Mouse (Mus musculus) ES-E14 (cell line): ENCODE data around the gene Gm28635. TPM values are rescaled to one million over a fixed set of nuclear protein-coding genes. Genes with fewer than 3 reads are reported as not detected.

ENCODE experiments used
- DNase-seq: peaks from one replicate; pipeline ENCODE4 v3.0.0-alpha.2; 2013; ENCODE audit warnings: low read depth, low spot score
- H3K27ac ChIP-seq: 2 replicates; pipeline ENCODE4 v1.5.1; 2012; ENCODE audit warnings: low read depth, mild to moderate bottlenecking, low read length, moderate library complexity, mixed read lengths; ENCODE audit not compliant: poor library complexity, insufficient read depth, severe bottlenecking
- H3K36me3 ChIP-seq: 2 replicates; pipeline ENCODE4 v1.6.1; 2012; ENCODE audit warnings: mild to moderate bottlenecking, low read length, moderate library complexity, mixed read lengths; ENCODE audit not compliant: control insufficient read depth, poor library complexity, insufficient read depth, severe bottlenecking
- H3K4me1 ChIP-seq, 2 experiments: fragments of 150-350 bp in 1 of 2; sonication (generic) in 1 of 2; 2 replicates each; pipeline ENCODE4 v1.6.1; 2012; ENCODE audit warnings: low read length in 2 of 2, mild to moderate bottlenecking in 1 of 2, mixed read lengths in 1 of 2; ENCODE audit not compliant: control insufficient read depth in 2 of 2, insufficient read depth in 2 of 2, poor library complexity in 1 of 2
- H3K4me3 ChIP-seq, 2 experiments: fragments of 150-350 bp in 1 of 2; sonication (generic) in 1 of 2; 2 replicates each; pipeline ENCODE4 v1.5.1; 2012; ENCODE audit warnings: low read length in 2 of 2, low read depth in 1 of 2, mild to moderate bottlenecking in 1 of 2, mixed read lengths in 1 of 2; ENCODE audit not compliant: insufficient read depth in 1 of 2, poor library complexity in 1 of 2, severe bottlenecking in 1 of 2
- H3K9ac ChIP-seq: 2 replicates; pipeline ENCODE4 v1.6.1; 2012; ENCODE audit warnings: low read depth, mild to moderate bottlenecking, low read length, mixed read lengths; ENCODE audit not compliant: poor library complexity, insufficient read depth, severe bottlenecking
- H3K9me3 ChIP-seq: fragments of 150-350 bp; sonication (generic); 2 replicates; pipeline ENCODE4 v1.6.1; 2012; ENCODE audit warnings: low read depth, mild to moderate bottlenecking, low read length; ENCODE audit not compliant: control insufficient read depth, insufficient read depth
- CHD2 ChIP-seq: IDR thresholded peaks from 2 replicates; pipeline ENCODE4 v1.6.1; 2014; ENCODE audit warnings: mild to moderate bottlenecking, low read depth, low read length, inconsistent platforms
- HCFC1 ChIP-seq: IDR thresholded peaks from 2 replicates; pipeline ENCODE4 v1.6.1; 2012; ENCODE audit warnings: low read length, inconsistent platforms, borderline replicate concordance; ENCODE audit not compliant: insufficient read depth
- MAFK ChIP-seq: IDR thresholded peaks from 2 replicates; pipeline ENCODE4 v1.6.1; 2014; ENCODE audit warnings: mild to moderate bottlenecking, low read depth, low read length, inconsistent platforms; ENCODE audit not compliant: insufficient read depth
- ZC3H11A ChIP-seq: IDR thresholded peaks from 2 replicates; pipeline ENCODE4 v1.6.1; 2012; ENCODE audit warnings: low read depth, mild to moderate bottlenecking, inconsistent platforms, low read length, borderline replicate concordance
- ZNF384 ChIP-seq: IDR thresholded peaks from 2 replicates; pipeline ENCODE4 v1.6.1; 2012; ENCODE audit warnings: low read depth, low read length, inconsistent platforms
- in situ Hi-C, 2 experiments: fragments of 600-800 bp; cut with MboI; formaldehyde crosslinking; loops; one replicate each; pipeline ENCODE4 v1.15.1; 2025; ENCODE audit warnings: low sequenced_read_pairs in 2 of 2, inconsistent platforms in 1 of 2; ENCODE audit not compliant: unreplicated experiment in 2 of 2
- total RNA-seq: library from RNA; depleted of rRNA; stranded (reverse); fragments of 300-350 nt; gene quantifications from 2 replicates; pipeline ENCODE4 v1.2.3, GENCODE M21; 2012

Gene Gm28635
- total RNA-seq, 1 experiment: 2.7 TPM

- TF ChIP-seq HCFC1 (peak; percentile 87), CHD2 (peak; percentile 78), ZC3H11A (no peak), ZNF384 (peak; percentile 100), MAFK (peak; percentile 86)
- in situ Hi-C loops: no loop called here
Observed at GRCm38 (mm10) chr2:84715562-84716361, 37.9 kb upstream of the Gm28635 start.

GRCm38 (mm10) chr2:84714811-84715561 lies 37.1 kb upstream of the Gm28635 start, which contains the start of gene Zdhhc5:
Gene Zdhhc5, minus strand, starts transcription at chr2:84715180.
- peaks cover 2% of the 10 kb centered on the region for H3K36me3 ChIP-seq
- H3K4me1 ChIP-seq: peaks cover 3 to 5% of the 10 kb centered on the region in 2 experiments; a peak in 3 of 4 replicates
- H3K9me3 ChIP-seq: no peaks in the 10 kb centered on the region
- in situ Hi-C loops: no loop called here
- H3K9ac ChIP-seq: peak within 1 kb of the TSS; percentile 85
- peak within 1 kb of the TSS; percentile 88 for H3K27ac ChIP-seq
- TF ChIP-seq CHD2 (peak; percentile 35; the same call in 1 of the 2 replicates), ZC3H11A (no peak), MAFK (no peak)
- peak; percentile 97 for DNase-seq
- peak within 1 kb of the TSS; percentile 84 to 90 for H3K4me3 ChIP-seq

More at GRCm38 (mm10) chr2:84715562-84716361, 37.9 kb upstream of the Gm28635 start:
- Histone ChIP-seq H3K36me3 (no peaks in the 10 kb centered on the region), H3K9ac (peak overlapping the region; percentile 81), H3K4me3 (peak overlapping the region; percentile 74 to 90), H3K9me3 (no peaks in the 10 kb centered on the region), H3K27ac (peak overlapping the region; percentile 57), H3K4me1 (peaks cover 3 to 5% of the 10 kb centered on the region in 2 experiments; a peak in 3 of 4 replicates)
- DNase-seq: peak; percentile 86

DNA sequence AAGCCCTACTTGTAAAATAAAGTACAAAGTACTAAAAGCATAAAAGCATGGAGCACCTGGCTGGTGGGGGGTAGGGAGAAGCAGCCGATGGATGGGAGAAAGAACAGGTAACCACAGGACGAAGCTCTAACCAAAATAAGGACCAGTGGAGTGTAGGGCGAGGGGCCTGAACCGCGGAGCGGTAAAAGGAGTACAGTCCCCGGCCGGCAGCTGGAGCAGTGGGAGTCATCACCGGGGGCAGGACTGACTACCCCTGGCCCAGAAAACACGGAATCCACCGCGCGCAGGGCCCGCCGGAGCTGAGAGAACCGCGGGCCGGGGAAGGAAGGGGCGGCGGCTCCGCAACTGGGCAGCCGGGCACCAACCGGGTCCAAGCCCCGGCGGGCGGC lies 36.6 kb upstream of the Gm28635 start:
- Histone ChIP-seq H3K27ac (peak overlapping the region; percentile 88), H3K36me3 (peaks cover 2% of the 10 kb centered on the region), H3K4me3 (peak overlapping the region; percentile 84 to 87), H3K9me3 (no peaks in the 10 kb centered on the region), H3K9ac (peak overlapping the region; percentile 85), H3K4me1 (peaks cover 3 to 5% of the 10 kb centered on the region in 2 experiments; a peak in 3 of 4 replicates)
- DNase-seq: no peak
- in situ Hi-C loops: no loop called here
- TF ChIP-seq ZNF384 (0 out of 2 replicates have a peak, but pooled peaks have one; percentile 16), HCFC1 (no peak)

DNA sequence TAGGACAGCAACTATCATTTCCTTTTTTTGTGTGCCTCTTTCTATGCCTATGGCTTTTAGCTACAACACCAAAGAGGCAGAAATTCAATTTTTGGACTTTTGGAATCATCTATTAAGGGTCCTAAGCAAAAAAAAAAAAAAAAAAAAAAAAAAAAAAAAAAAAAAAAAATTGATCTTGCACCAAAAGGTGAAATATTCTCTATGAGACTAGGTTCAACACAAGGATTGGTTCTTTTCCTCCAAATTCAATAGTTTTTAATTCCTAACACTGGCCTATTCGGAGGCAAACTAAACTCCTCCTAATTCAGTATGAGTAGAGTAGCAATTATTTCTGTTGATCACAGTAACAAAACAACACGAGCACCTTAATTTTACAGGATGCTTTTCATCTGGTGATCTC lies 34.1 kb upstream of the Gm28635 start:
- Histone ChIP-seq H3K4me1 (peaks cover 5% of the 10 kb centered on the region in 2 experiments), H3K36me3 (peaks cover 2% of the 10 kb centered on the region), H3K9me3 (no peaks in the 10 kb centered on the region), H3K27ac (no peak overlapping the region), H3K4me3 (no peak overlapping the region), H3K9ac (no peak overlapping the region)
- no peak for DNase-seq
- in situ Hi-C loops: no loop called here
- TF ChIP-seq ZNF384: peak; percentile 72
- TF ChIP-seq MAFK: no peak
